ENCODE assay signal across 8 mouse cellular contexts in the genomic region with DNA sequence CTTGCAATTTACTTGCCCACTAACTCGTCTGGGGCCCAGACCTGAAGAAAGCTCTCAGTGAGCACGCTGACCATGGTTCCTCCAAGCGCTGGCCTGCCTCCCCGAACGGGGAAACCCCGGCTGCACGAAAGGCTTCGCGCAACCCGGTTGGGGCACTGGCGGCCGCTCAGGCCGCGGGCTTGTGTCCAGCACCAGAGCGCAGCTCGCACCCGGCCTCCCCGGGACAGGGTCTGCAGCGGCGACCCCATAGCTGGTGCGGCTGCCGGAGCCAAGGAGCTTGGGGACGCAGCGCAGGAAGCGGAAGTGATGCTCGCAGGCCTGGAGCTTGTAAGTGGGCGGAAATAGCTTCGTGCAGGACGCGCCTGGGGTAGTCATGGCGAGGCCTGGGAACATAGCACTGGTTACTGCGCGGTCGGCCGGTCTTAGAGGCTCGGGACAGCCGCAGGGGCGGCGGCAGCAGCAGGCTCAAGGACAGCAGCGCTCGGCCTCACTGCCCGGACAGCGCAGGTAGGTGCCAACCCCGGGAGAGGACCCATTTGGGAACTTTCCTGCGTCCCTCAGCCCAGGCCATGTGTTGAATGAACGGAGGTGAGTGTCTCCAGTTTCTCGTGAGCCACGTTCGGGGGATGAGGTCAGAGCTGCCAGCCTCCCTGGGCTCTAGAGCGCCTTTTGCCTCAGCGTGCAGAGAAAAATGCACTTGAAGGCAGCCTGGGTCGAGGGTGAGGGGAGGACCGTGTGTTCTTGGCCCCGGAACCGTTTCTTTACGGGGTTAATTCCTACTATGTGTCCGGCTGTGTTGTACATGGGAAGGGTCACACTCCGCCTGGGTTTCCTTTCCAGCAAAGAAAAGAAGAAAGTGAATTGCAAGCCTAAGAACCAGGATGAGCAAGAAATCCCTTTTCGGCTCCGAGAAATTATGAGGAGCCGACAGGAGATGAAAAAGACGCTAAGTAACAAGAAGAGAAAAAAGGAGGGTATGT. TPM values are rescaled to one million over a fixed set of nuclear protein-coding genes. Genes with fewer than 3 reads are reported as not detected.
A peak's percentile ranks its signal among the peaks of the same experiment; 100 is the strongest.
DNase-seq lines count a peak whose midpoint lies in the region; ATAC-seq lines count a peak whose summit lies in the region.

A gene (minus strand): TSS at position 297 of the 980 bp plus-strand sequence.
A gene (plus strand): TSS at position 344 of the 980 bp plus-strand sequence.

- no peaks in the 10 kb centered on the region for H3K9me3 ChIP-seq in hindbrain, embryonic 14.5 days (ENCODE audit: control insufficient read depth, low read length)

- WGBS in hindbrain, embryonic 14.5 days, result 5% methylated on average over 62 of the region's 62 CpGs

- peak within 1 kb of the TSS; percentile 83 for H3K27ac ChIP-seq in hindbrain, embryonic 14.5 days

- peak; percentile 98 for ATAC-seq in activated CD4-positive, CD25-positive, alpha-beta regulatory T cell, adult 4 months
- peak; percentile 90 for ATAC-seq in hindbrain, embryonic 14.5 days (ENCODE audit: low FRiP score)

- H3K4me1 ChIP-seq in hindbrain, embryonic 14.5 days (replicated peaks; ENCODE audit: control insufficient read depth, insufficient read depth, low read length), result peaks cover 7% of the 10 kb centered on the region

- H3K4me3 ChIP-seq in hindbrain, embryonic 14.5 days (replicated peaks; ENCODE audit: low read length), result peak within 1 kb of the TSS; percentile 88

- H3K4me2 ChIP-seq in hindbrain, embryonic 14.5 days (replicated peaks), result peak within 1 kb of the TSS; percentile 70

- H3K9ac ChIP-seq in hindbrain, embryonic 14.5 days, result peak within 1 kb of the TSS; percentile 95

- peak; percentile 51 to 72 for DNase-seq in cerebellum, postnatal 4 days (ENCODE audit: low spot score in 2 of 2)
- DNase-seq in frontal cortex, postnatal 36 days (ENCODE audit: low spot score in 2 of 2), result peak; percentile 79
- peak; percentile 82 for DNase-seq in hindbrain, embryonic 14.5 days (ENCODE audit: low spot score)
- peak; percentile 56 for DNase-seq in left cerebral cortex, adult 11 months (ENCODE audit: low spot score)
- DNase-seq in lung, postnatal 4 days, result peak; percentile 83 to 85
- peak; percentile 76 for DNase-seq in right cerebral cortex, adult 18-20 months
- peak; percentile 70 for DNase-seq in urinary bladder, adult 2 months (ENCODE audit: low spot score)

- H3K36me3 ChIP-seq in hindbrain, embryonic 14.5 days (replicated peaks; ENCODE audit: control insufficient read depth, insufficient read depth), result peaks cover 35% of the 10 kb centered on the region

- H3K27me3 ChIP-seq in hindbrain, embryonic 14.5 days (ENCODE audit: control insufficient read depth, insufficient read depth, low read length), result no peaks in the 10 kb centered on the region

RNA-seq across cellular contexts. Expression of the first gene that starts in this region (rescaled TPM):
- 1 to 10 TPM; 7.5 to 8.5 TPM for polyA plus RNA-seq in activated CD4-positive, CD25-positive, alpha-beta regulatory T cell, adult 4 months (2017; shearing (Covaris generic))
- polyA plus RNA-seq in hindbrain, embryonic 14.5 days (2014; fragmentation: Nextera tagmentation; extraction: Ambion mirVana), result 11.4 and 12.4 TPM in 2 replicates
- 19.8 and 26.8 TPM in 2 replicates for polyA plus RNA-seq in urinary bladder, adult 2 months (2012; rRNA removed)

RNA-seq across cellular contexts. Expression of the second gene that starts in this region (rescaled TPM):
- polyA plus RNA-seq in activated CD4-positive, CD25-positive, alpha-beta regulatory T cell, adult 4 months (2017; shearing (Covaris generic)), result 10 to 100 TPM; 15.6 to 22.7 TPM
- polyA plus RNA-seq in hindbrain, embryonic 14.5 days (2014; fragmentation: Nextera tagmentation; extraction: Ambion mirVana), result 19.9 and 20.8 TPM in 2 replicates
- 21.5 and 31.0 TPM in 2 replicates for polyA plus RNA-seq in urinary bladder, adult 2 months (2012; rRNA removed)

Comparison
In these comparisons a context has a peak if more than half of its experiments do, and no peak if none do; other contexts are left out.
1. Peak in every context shown above with its lines: DNase-seq, ATAC-seq, H3K4me3 ChIP-seq and H3K27ac ChIP-seq.